Mouse (Mus musculus) stomach, embryonic 15.5 days (tissue): ENCODE measurements at regions not wholly inside any gene's neighbourhood (a gene's known extent, or its start where the extent isn't known, plus 50 kb on each side); places are given as distances from the start of the nearest gene placed in this dataset.

Experiments used
- ATAC-seq: fragments of 200-750 bp; cut with Nextera tagmentation; 2 replicates; pipeline ENCODE4 v1.8.0; 2017; ENCODE audit warnings: low read depth, moderate number of reproducible peaks, moderate TSS enrichment; ENCODE audit not compliant: insufficient read depth, low FRiP score
- H3K27ac ChIP-seq: fragments of 300-500 bp; sonication (generic); 2 replicates; pipeline ENCODE4 v1.5.1; 2015; ENCODE audit warnings: mild to moderate bottlenecking, inconsistent platforms
- H3K27me3 ChIP-seq: fragments of 300-500 bp; sonication (generic); replicated peaks from 2 replicates; pipeline ENCODE4 v1.6.1; 2015; ENCODE audit warnings: inconsistent platforms
- H3K36me3 ChIP-seq: fragments of 300-500 bp; sonication (generic); 2 replicates; pipeline ENCODE4 v1.6.1; 2015; ENCODE audit warnings: inconsistent platforms
- H3K4me1 ChIP-seq: fragments of 300-500 bp; sonication (generic); 2 replicates; pipeline ENCODE4 v1.6.1; 2015; ENCODE audit warnings: inconsistent platforms
- H3K4me2 ChIP-seq: fragments of 300-500 bp; sonication (generic); 2 replicates; pipeline ENCODE4 v1.6.1; 2015; ENCODE audit warnings: mild to moderate bottlenecking, inconsistent platforms
- H3K4me3 ChIP-seq: fragments of 300-500 bp; sonication (generic); replicated peaks from 2 replicates; pipeline ENCODE4 v1.5.1; 2015; ENCODE audit warnings: inconsistent platforms
- H3K9ac ChIP-seq: fragments of 300-500 bp; sonication (generic); 2 replicates; pipeline ENCODE4 v1.6.1; 2015; ENCODE audit warnings: inconsistent platforms
- H3K9me3 ChIP-seq: fragments of 300-500 bp; sonication (generic); 2 replicates; pipeline ENCODE4 v1.6.1; 2016; ENCODE audit warnings: inconsistent platforms
- WGBS: fragments of 180-500 bp; shearing (Covaris S2); methylation state at CpG from one replicate; pipeline ENCODE4 v1.1.7; 2015; 5-methylcytosine and 5-hydroxymethylcytosine counted together

DNA sequence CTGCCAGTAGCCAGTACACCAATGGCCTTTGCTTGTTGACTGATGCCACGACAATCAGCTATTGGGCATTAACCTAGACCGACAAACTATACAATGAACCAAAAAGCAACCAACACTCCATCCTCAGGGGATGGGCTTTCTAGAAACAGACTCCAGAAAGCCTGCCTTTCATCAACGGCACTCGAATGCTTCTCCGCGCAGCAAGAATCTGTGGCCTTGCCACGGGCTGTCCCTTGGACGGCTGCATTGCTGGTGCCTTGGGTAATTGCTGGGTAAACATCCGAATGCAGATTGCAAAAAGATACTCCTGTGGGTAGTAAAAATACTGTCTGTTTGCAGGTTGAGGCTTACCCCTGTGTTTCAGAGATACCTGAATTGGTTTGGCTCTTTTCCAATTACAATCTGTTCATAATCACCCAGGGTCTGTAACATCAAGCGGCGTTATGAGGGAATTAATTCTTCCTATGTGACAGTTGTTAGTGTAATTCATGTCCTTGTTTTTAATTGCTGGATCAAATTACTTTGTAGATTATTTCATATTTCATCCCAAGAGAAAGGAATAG, 319.0 kb upstream of the Kif2a start:
- no peaks in the 10 kb centered on the region for H3K36me3 ChIP-seq
- H3K27ac ChIP-seq = no peak overlapping the region
- no peaks in the 10 kb centered on the region for H3K27me3 ChIP-seq
- WGBS = 45% methylated on average over 11 of the region's 11 CpGs
- no peak overlapping the region for H3K4me2 ChIP-seq
- H3K9me3 ChIP-seq = no peaks in the 10 kb centered on the region
- ATAC-seq = no peak
- no peak overlapping the region for H3K9ac ChIP-seq
- H3K4me1 ChIP-seq = no peaks in the 10 kb centered on the region
- no peak overlapping the region for H3K4me3 ChIP-seq

DNA sequence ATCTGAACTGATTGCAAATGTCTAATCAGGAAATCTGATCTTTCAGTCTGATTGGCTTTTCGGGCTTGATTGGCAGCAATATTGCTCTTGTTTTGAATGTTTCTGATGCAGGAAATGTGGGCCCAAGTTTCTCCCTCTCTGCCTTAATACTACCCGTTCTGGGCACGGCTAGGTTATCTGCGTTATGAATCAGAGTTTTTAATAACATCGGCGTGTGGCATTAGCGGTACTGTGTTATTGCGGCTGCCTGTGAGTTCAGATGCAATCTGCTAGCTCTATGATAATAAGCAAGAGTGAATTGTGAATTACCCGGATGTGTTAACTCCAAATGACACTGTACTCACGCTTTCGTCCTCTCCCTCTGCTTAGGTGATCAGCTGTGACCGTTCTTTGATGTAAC, 316.2 kb upstream of the Kif2a start:
- H3K27ac ChIP-seq = no peak overlapping the region
- ATAC-seq = no peak
- H3K4me1 ChIP-seq = no peaks in the 10 kb centered on the region
- H3K36me3 ChIP-seq = no peaks in the 10 kb centered on the region
- no peaks in the 10 kb centered on the region for H3K9me3 ChIP-seq
- 85% methylated on average over 12 of the region's 12 CpGs for WGBS
- no peak overlapping the region for H3K4me2 ChIP-seq
- H3K9ac ChIP-seq = no peak overlapping the region
- no peaks in the 10 kb centered on the region for H3K27me3 ChIP-seq
- no peak overlapping the region for H3K4me3 ChIP-seq

- Histone ChIP-seq H3K36me3 (no peaks in the 10 kb centered on the region), H3K4me1 (no peaks in the 10 kb centered on the region), H3K27me3 (no peaks in the 10 kb centered on the region), H3K4me2 (no peak overlapping the region), H3K9me3 (no peaks in the 10 kb centered on the region), H3K9ac (no peak overlapping the region), H3K4me3 (no peak overlapping the region), H3K27ac (no peak overlapping the region)
- ATAC-seq = no peak
- WGBS = 70% methylated on average over 10 of the region's 10 CpGs
These were observed 315.2 kb upstream of the Kif2a start for GRCm38 (mm10) chr13:107337111-107337510.

- Histone ChIP-seq H3K27me3 (no peaks in the 10 kb centered on the region), H3K36me3 (no peaks in the 10 kb centered on the region), H3K4me2 (no peak overlapping the region), H3K9ac (no peak overlapping the region), H3K27ac (no peak overlapping the region), H3K4me1 (no peaks in the 10 kb centered on the region), H3K9me3 (no peaks in the 10 kb centered on the region), H3K4me3 (no peak overlapping the region)
- ATAC-seq = no peak
- 81% methylated on average over 5 of the region's 5 CpGs for WGBS
These were observed 307.4 kb upstream of the Kif2a start for GRCm38 (mm10) chr13:107329348-107329747.

GRCm38 (mm10) chr13:107325707-107326495, 304.0 kb upstream of the Kif2a start:
- H3K4me1 ChIP-seq = no peaks in the 10 kb centered on the region
- no peaks in the 10 kb centered on the region for H3K27me3 ChIP-seq
- no peak overlapping the region for H3K9ac ChIP-seq
- H3K36me3 ChIP-seq = no peaks in the 10 kb centered on the region
- no peak overlapping the region for H3K4me3 ChIP-seq
- 47% methylated on average over 3 of the region's 3 CpGs for WGBS
- no peak for ATAC-seq
- no peak overlapping the region for H3K4me2 ChIP-seq
- no peaks in the 10 kb centered on the region for H3K9me3 ChIP-seq
- no peak overlapping the region for H3K27ac ChIP-seq

GRCm38 (mm10) chr13:107314746-107315145, 292.8 kb upstream of the Kif2a start:
- H3K4me1 ChIP-seq = no peaks in the 10 kb centered on the region
- no peak overlapping the region for H3K4me3 ChIP-seq
- ATAC-seq = no peak
- H3K9ac ChIP-seq = no peak overlapping the region
- no peaks in the 10 kb centered on the region for H3K9me3 ChIP-seq
- 94% methylated on average over 7 of the region's 7 CpGs for WGBS
- no peaks in the 10 kb centered on the region for H3K36me3 ChIP-seq
- no peaks in the 10 kb centered on the region for H3K27me3 ChIP-seq
- no peak overlapping the region for H3K27ac ChIP-seq
- no peak overlapping the region for H3K4me2 ChIP-seq

- Histone ChIP-seq H3K9ac (no peak overlapping the region), H3K4me1 (no peaks in the 10 kb centered on the region), H3K36me3 (no peaks in the 10 kb centered on the region), H3K9me3 (no peaks in the 10 kb centered on the region), H3K27me3 (no peaks in the 10 kb centered on the region), H3K27ac (no peak overlapping the region), H3K4me2 (no peak overlapping the region), H3K4me3 (no peak overlapping the region)
- 74% methylated on average over 6 of the region's 6 CpGs for WGBS
- ATAC-seq = no peak
These were observed 287.2 kb upstream of the Kif2a start for GRCm38 (mm10) chr13:107308958-107309639.

DNA sequence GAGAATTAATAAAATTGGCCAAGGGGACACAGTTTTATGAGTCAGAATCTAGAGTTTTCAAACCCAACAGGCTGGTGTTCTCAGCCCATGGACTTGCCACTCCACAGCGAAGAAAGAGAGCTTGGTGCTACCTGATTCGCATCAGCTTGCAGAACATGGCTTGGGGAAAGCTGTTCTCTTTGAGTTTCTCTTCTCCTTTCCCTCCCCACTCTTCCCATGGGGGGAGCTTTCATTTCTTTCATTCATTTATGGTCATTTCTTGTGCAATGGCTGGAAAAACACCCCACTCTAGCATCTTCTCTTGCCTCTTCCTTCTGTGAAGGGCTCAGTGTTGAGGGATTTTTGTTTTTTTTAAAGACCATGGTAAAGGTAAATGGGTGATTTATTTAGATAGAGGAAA, 286.5 kb upstream of the Kif2a start:
- H3K4me2 ChIP-seq = no peak overlapping the region
- H3K27me3 ChIP-seq = no peaks in the 10 kb centered on the region
- no peak overlapping the region for H3K9ac ChIP-seq
- H3K36me3 ChIP-seq = no peaks in the 10 kb centered on the region
- H3K27ac ChIP-seq = no peak overlapping the region
- no peaks in the 10 kb centered on the region for H3K9me3 ChIP-seq
- no peak overlapping the region for H3K4me3 ChIP-seq
- H3K4me1 ChIP-seq = no peaks in the 10 kb centered on the region
- 88% methylated on average over 2 of the region's 2 CpGs for WGBS
- no peak for ATAC-seq

DNA sequence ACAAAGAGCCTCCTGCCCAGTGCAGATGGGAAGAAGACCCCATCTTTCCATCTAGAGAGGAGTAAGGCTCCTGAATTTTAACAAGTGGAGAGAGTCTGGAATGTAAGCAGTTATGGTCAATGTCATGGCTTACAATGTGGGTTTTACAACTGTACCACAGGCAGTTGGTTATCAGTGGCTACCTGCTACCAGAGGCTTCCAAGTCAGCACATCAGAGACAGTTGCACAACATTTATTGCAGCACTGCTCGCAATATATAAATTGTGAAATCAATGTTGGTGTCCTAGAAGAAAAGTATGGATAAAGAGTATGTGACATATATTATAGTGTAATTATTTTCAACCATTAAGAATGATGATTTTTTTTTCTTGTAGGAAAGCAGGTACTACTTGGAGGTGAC, 285.0 kb upstream of the Kif2a start:
- ATAC-seq = no peak
- Histone ChIP-seq H3K4me1 (no peaks in the 10 kb centered on the region), H3K27me3 (no peaks in the 10 kb centered on the region), H3K4me3 (no peak overlapping the region), H3K9ac (no peak overlapping the region), H3K36me3 (no peaks in the 10 kb centered on the region), H3K27ac (no peak overlapping the region), H3K4me2 (no peak overlapping the region), H3K9me3 (no peaks in the 10 kb centered on the region)
- 98% methylated on average over 1 of the region's 1 CpGs for WGBS

DNA sequence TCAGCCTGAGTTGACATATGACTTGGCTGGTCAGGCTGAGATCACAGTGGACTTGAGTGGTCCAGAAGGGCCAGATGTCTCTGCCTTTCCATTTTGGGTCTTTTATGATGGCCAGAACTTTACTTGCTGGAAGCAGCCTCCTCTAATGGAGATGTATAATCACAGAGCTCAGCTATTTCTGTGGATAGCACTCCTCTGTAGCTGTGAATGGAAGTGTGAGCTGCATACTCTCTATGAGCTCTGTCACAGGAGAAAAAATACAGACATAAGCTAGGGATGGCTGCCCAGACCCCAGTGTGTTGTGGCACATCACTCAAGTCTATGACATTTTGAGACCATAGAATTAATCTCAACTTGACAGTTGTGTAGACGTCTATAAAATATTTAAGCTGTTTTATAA, 284.3 kb upstream of the Kif2a start:
- H3K4me2 ChIP-seq = no peak overlapping the region
- H3K9ac ChIP-seq = no peak overlapping the region
- H3K9me3 ChIP-seq = no peaks in the 10 kb centered on the region
- ATAC-seq = no peak
- H3K27ac ChIP-seq = no peak overlapping the region
- no peaks in the 10 kb centered on the region for H3K4me1 ChIP-seq
- no peaks in the 10 kb centered on the region for H3K36me3 ChIP-seq
- no peak overlapping the region for H3K4me3 ChIP-seq
- 47% methylated on average over 1 of the region's 1 CpGs for WGBS
- no peaks in the 10 kb centered on the region for H3K27me3 ChIP-seq

GRCm38 (mm10) chr13:107305738-107306137, 283.8 kb upstream of the Kif2a start:
- WGBS = 63% methylated on average over 1 of the region's 1 CpGs
- ATAC-seq = no peak

GRCm38 (mm10) chr13:107303878-107304277, 282.0 kb upstream of the Kif2a start:
- no peaks in the 10 kb centered on the region for H3K9me3 ChIP-seq
- H3K4me3 ChIP-seq = no peak overlapping the region
- no peak overlapping the region for H3K27ac ChIP-seq
- no peak for ATAC-seq
- no peaks in the 10 kb centered on the region for H3K4me1 ChIP-seq
- 48% methylated on average over 7 of the region's 7 CpGs for WGBS
- H3K36me3 ChIP-seq = no peaks in the 10 kb centered on the region
- no peak overlapping the region for H3K4me2 ChIP-seq
- H3K9ac ChIP-seq = no peak overlapping the region
- no peaks in the 10 kb centered on the region for H3K27me3 ChIP-seq

More at GRCm38 (mm10) chr13:107305738-107306137, 283.8 kb upstream of the Kif2a start:
- Histone ChIP-seq H3K4me1 (no peaks in the 10 kb centered on the region), H3K27me3 (no peaks in the 10 kb centered on the region), H3K36me3 (no peaks in the 10 kb centered on the region), H3K4me2 (no peak overlapping the region), H3K9ac (no peak overlapping the region), H3K27ac (no peak overlapping the region), H3K4me3 (no peak overlapping the region), H3K9me3 (no peaks in the 10 kb centered on the region)
